Mouse (Mus musculus): ENCODE results near the gene Kcnq5. TPM values are rescaled to one million over a fixed set of nuclear protein-coding genes. Genes with fewer than 3 reads are reported as not detected.

Kcnq5 gene
- polyA plus RNA-seq, 1 experiment from 2014 or later = 4.4 TPM

- no peak overlapping the region for H3K4me3 ChIP-seq (ENCODE audit: control insufficient read depth in 1 of 2, insufficient read depth in 1 of 2, low read depth in 1 of 2, low read length in 2 of 2)
- no peaks in the 10 kb centered on the region for H3K9me3 ChIP-seq (ENCODE audit: control insufficient read depth, low read length)
- no peaks in the 10 kb centered on the region for H3K36me3 ChIP-seq (ENCODE audit: control insufficient read depth, insufficient read depth, low read length)
- H3K4me2 ChIP-seq (ENCODE audit: low read length) = no peak overlapping the region
- H3K27me3 ChIP-seq (ENCODE audit: control insufficient read depth, insufficient read depth, low read length) = no peaks in the 10 kb centered on the region
- 21% methylated on average over 6 of the region's 6 CpGs for WGBS
- no peak overlapping the region for H3K27ac ChIP-seq (replicated peaks in 1 of 2; ENCODE audit: control insufficient read depth in 1 of 2, insufficient read depth in 1 of 2, low read depth in 2 of 2, low read length in 2 of 2)
- H3K4me1 ChIP-seq (ENCODE audit: control insufficient read depth in 2 of 2, insufficient read depth in 2 of 2, low read length in 2 of 2) = peaks cover 0 to 7% of the 10 kb centered on the region in 2 experiments; a peak in 1 of 4 replicates
- no peak overlapping the region for H3K9ac ChIP-seq (ENCODE audit: low read length)
- no peak for ATAC-seq (ENCODE audit: insufficient number of reproducible peaks, insufficient read depth, low FRiP score, low read depth)
Observed at GRCm38 (mm10) chr1:21919276-21919675, 42.5 kb downstream of the Kcnq5 start.

GRCm38 (mm10) chr1:21896067-21896719 lies 65.5 kb downstream of the Kcnq5 start:
- H3K4me1 ChIP-seq (ENCODE audit: control insufficient read depth in 2 of 2, insufficient read depth in 2 of 2, low read length in 2 of 2) = peaks cover 0 to 6% of the 10 kb centered on the region in 2 experiments; a peak in 2 of 4 replicates
- no peak overlapping the region for H3K4me3 ChIP-seq (ENCODE audit: control insufficient read depth in 1 of 2, insufficient read depth in 1 of 2, low read depth in 1 of 2, low read length in 2 of 2)
- no peak for ATAC-seq (ENCODE audit: insufficient number of reproducible peaks, insufficient read depth, low FRiP score, low read depth)
- H3K36me3 ChIP-seq (ENCODE audit: control insufficient read depth, insufficient read depth, low read length) = no peaks in the 10 kb centered on the region
- H3K4me2 ChIP-seq (ENCODE audit: low read length) = peak overlapping the region; percentile 12; the same call in 1 of the 2 replicates
- H3K27ac ChIP-seq (replicated peaks in 1 of 2; ENCODE audit: control insufficient read depth in 1 of 2, insufficient read depth in 1 of 2, low read depth in 2 of 2, low read length in 2 of 2) = no peak overlapping the region
- H3K9ac ChIP-seq (ENCODE audit: low read length) = no peak overlapping the region
- H3K9me3 ChIP-seq (ENCODE audit: control insufficient read depth, low read length) = no peaks in the 10 kb centered on the region
- WGBS = 13% methylated on average over 5 of the region's 5 CpGs
- no peaks in the 10 kb centered on the region for H3K27me3 ChIP-seq (ENCODE audit: control insufficient read depth, insufficient read depth, low read length)

- Histone ChIP-seq H3K27me3 (ENCODE audit: control insufficient read depth, insufficient read depth, low read length) (no peaks in the 10 kb centered on the region), H3K36me3 (ENCODE audit: control insufficient read depth, insufficient read depth, low read length) (no peaks in the 10 kb centered on the region), H3K9ac (ENCODE audit: low read length) (no peak overlapping the region), H3K4me3 (ENCODE audit: control insufficient read depth in 1 of 2, insufficient read depth in 1 of 2, low read depth in 1 of 2, low read length in 2 of 2) (no peak overlapping the region), H3K4me2 (ENCODE audit: low read length) (no peak overlapping the region), H3K9me3 (ENCODE audit: control insufficient read depth, low read length) (no peaks in the 10 kb centered on the region), H3K4me1 (ENCODE audit: control insufficient read depth in 2 of 2, insufficient read depth in 2 of 2, low read length in 2 of 2) (no peaks in the 10 kb centered on the region), H3K27ac (replicated peaks in 1 of 2; ENCODE audit: control insufficient read depth in 1 of 2, insufficient read depth in 1 of 2, low read depth in 2 of 2, low read length in 2 of 2) (no peak overlapping the region)
- 33% methylated on average over 3 of the region's 3 CpGs for WGBS
- no peak for ATAC-seq (ENCODE audit: insufficient number of reproducible peaks, insufficient read depth, low FRiP score, low read depth)
Observed at GRCm38 (mm10) chr1:21883747-21884146, 78.0 kb downstream of the Kcnq5 start.

- no peak overlapping the region for H3K4me2 ChIP-seq (ENCODE audit: low read length)
- no peaks in the 10 kb centered on the region for H3K4me1 ChIP-seq (ENCODE audit: control insufficient read depth in 2 of 2, insufficient read depth in 2 of 2, low read length in 2 of 2)
- no peaks in the 10 kb centered on the region for H3K36me3 ChIP-seq (ENCODE audit: control insufficient read depth, insufficient read depth, low read length)
- WGBS = 80% methylated on average over 4 of the region's 4 CpGs
- no peak overlapping the region for H3K27ac ChIP-seq (replicated peaks in 1 of 2; ENCODE audit: control insufficient read depth in 1 of 2, insufficient read depth in 1 of 2, low read depth in 2 of 2, low read length in 2 of 2)
- no peaks in the 10 kb centered on the region for H3K9me3 ChIP-seq (ENCODE audit: control insufficient read depth, low read length)
- ATAC-seq (ENCODE audit: insufficient number of reproducible peaks, insufficient read depth, low FRiP score, low read depth) = no peak
- no peak overlapping the region for H3K9ac ChIP-seq (ENCODE audit: low read length)
- no peak overlapping the region for H3K4me3 ChIP-seq (ENCODE audit: control insufficient read depth in 1 of 2, insufficient read depth in 1 of 2, low read depth in 1 of 2, low read length in 2 of 2)
- H3K27me3 ChIP-seq (ENCODE audit: control insufficient read depth, insufficient read depth, low read length) = no peaks in the 10 kb centered on the region
Observed at GRCm38 (mm10) chr1:21870889-21871288, 90.9 kb downstream of the Kcnq5 start.

- H3K27me3 ChIP-seq (ENCODE audit: control insufficient read depth, insufficient read depth, low read length) = no peaks in the 10 kb centered on the region
- H3K4me2 ChIP-seq (ENCODE audit: low read length) = no peak overlapping the region
- no peak overlapping the region for H3K27ac ChIP-seq (replicated peaks in 1 of 2; ENCODE audit: control insufficient read depth in 1 of 2, insufficient read depth in 1 of 2, low read depth in 2 of 2, low read length in 2 of 2)
- no peak overlapping the region for H3K9ac ChIP-seq (ENCODE audit: low read length)
- no peaks in the 10 kb centered on the region for H3K36me3 ChIP-seq (ENCODE audit: control insufficient read depth, insufficient read depth, low read length)
- H3K4me1 ChIP-seq (ENCODE audit: control insufficient read depth in 2 of 2, insufficient read depth in 2 of 2, low read length in 2 of 2) = no peaks in the 10 kb centered on the region
- no peaks in the 10 kb centered on the region for H3K9me3 ChIP-seq (ENCODE audit: control insufficient read depth, low read length)
- WGBS = 76% methylated on average over 1 of the region's 1 CpGs
- H3K4me3 ChIP-seq (ENCODE audit: control insufficient read depth in 1 of 2, insufficient read depth in 1 of 2, low read depth in 1 of 2, low read length in 2 of 2) = no peak overlapping the region
- ATAC-seq (ENCODE audit: insufficient number of reproducible peaks, insufficient read depth, low FRiP score, low read depth) = no peak
Observed at GRCm38 (mm10) chr1:21868484-21868883, 93.3 kb downstream of the Kcnq5 start.

- WGBS = 55% methylated on average over 3 of the region's 3 CpGs
Observed at GRCm38 (mm10) chr1:21856399-21856798, 105.3 kb downstream of the Kcnq5 start.

GRCm38 (mm10) chr1:21838534-21838933 lies 123.2 kb downstream of the Kcnq5 start:
- Histone ChIP-seq H3K36me3 (ENCODE audit: control insufficient read depth, insufficient read depth, low read length) (no peaks in the 10 kb centered on the region), H3K27ac (replicated peaks in 1 of 2; ENCODE audit: control insufficient read depth in 1 of 2, insufficient read depth in 1 of 2, low read depth in 2 of 2, low read length in 2 of 2) (peak overlapping the region; percentile 66 to 78), H3K9me3 (ENCODE audit: control insufficient read depth, low read length) (no peaks in the 10 kb centered on the region), H3K4me2 (ENCODE audit: low read length) (no peak overlapping the region), H3K4me1 (ENCODE audit: control insufficient read depth in 2 of 2, insufficient read depth in 2 of 2, low read length in 2 of 2) (peaks cover 2 to 10% of the 10 kb centered on the region in 2 experiments; a peak in 3 of 4 replicates), H3K9ac (ENCODE audit: low read length) (no peak overlapping the region), H3K4me3 (ENCODE audit: control insufficient read depth in 1 of 2, insufficient read depth in 1 of 2, low read depth in 1 of 2, low read length in 2 of 2) (no peak overlapping the region), H3K27me3 (ENCODE audit: control insufficient read depth, insufficient read depth, low read length) (no peaks in the 10 kb centered on the region)
- no peak for ATAC-seq (ENCODE audit: insufficient number of reproducible peaks, insufficient read depth, low FRiP score, low read depth)
- WGBS = 14% methylated on average over 3 of the region's 3 CpGs

More at GRCm38 (mm10) chr1:21856399-21856798, 105.3 kb downstream of the Kcnq5 start:
- Histone ChIP-seq H3K36me3 (ENCODE audit: control insufficient read depth, insufficient read depth, low read length) (no peaks in the 10 kb centered on the region), H3K4me3 (ENCODE audit: control insufficient read depth in 1 of 2, insufficient read depth in 1 of 2, low read depth in 1 of 2, low read length in 2 of 2) (no peak overlapping the region), H3K9ac (ENCODE audit: low read length) (no peak overlapping the region), H3K27ac (replicated peaks in 1 of 2; ENCODE audit: control insufficient read depth in 1 of 2, insufficient read depth in 1 of 2, low read depth in 2 of 2, low read length in 2 of 2) (no peak overlapping the region), H3K9me3 (ENCODE audit: control insufficient read depth, low read length) (no peaks in the 10 kb centered on the region), H3K4me2 (ENCODE audit: low read length) (no peak overlapping the region), H3K4me1 (ENCODE audit: control insufficient read depth in 2 of 2, insufficient read depth in 2 of 2, low read length in 2 of 2) (peaks cover 0 to 3% of the 10 kb centered on the region in 2 experiments; a peak in 2 of 4 replicates), H3K27me3 (ENCODE audit: control insufficient read depth, insufficient read depth, low read length) (no peaks in the 10 kb centered on the region)
- no peak for ATAC-seq (ENCODE audit: insufficient number of reproducible peaks, insufficient read depth, low FRiP score, low read depth)

GRCm38 (mm10) chr1:21837387-21837786 lies 124.4 kb downstream of the Kcnq5 start:
- no peaks in the 10 kb centered on the region for H3K9me3 ChIP-seq (ENCODE audit: control insufficient read depth, low read length)

More at GRCm38 (mm10) chr1:21837387-21837786, 124.4 kb downstream of the Kcnq5 start:
- Histone ChIP-seq H3K4me3 (ENCODE audit: control insufficient read depth in 1 of 2, insufficient read depth in 1 of 2, low read depth in 1 of 2, low read length in 2 of 2) (no peak overlapping the region), H3K4me1 (ENCODE audit: control insufficient read depth in 2 of 2, insufficient read depth in 2 of 2, low read length in 2 of 2) (peaks cover 2 to 7% of the 10 kb centered on the region in 2 experiments; a peak in 3 of 4 replicates), H3K27me3 (ENCODE audit: control insufficient read depth, insufficient read depth, low read length) (no peaks in the 10 kb centered on the region), H3K4me2 (ENCODE audit: low read length) (no peak overlapping the region), H3K9ac (ENCODE audit: low read length) (no peak overlapping the region), H3K27ac (replicated peaks in 1 of 2; ENCODE audit: control insufficient read depth in 1 of 2, insufficient read depth in 1 of 2, low read depth in 2 of 2, low read length in 2 of 2) (no peak overlapping the region), H3K36me3 (ENCODE audit: control insufficient read depth, insufficient read depth, low read length) (no peaks in the 10 kb centered on the region)
- 79% methylated on average over 2 of the region's 2 CpGs for WGBS
- no peak for ATAC-seq (ENCODE audit: insufficient number of reproducible peaks, insufficient read depth, low FRiP score, low read depth)
